Mouse (Mus musculus) limb, embryonic 11.5 days (tissue): Measurements from ENCODE around the gene Hivep3. TPM values are rescaled to one million over a fixed set of nuclear protein-coding genes. Genes with fewer than 3 reads are reported as not detected.
A peak's percentile ranks its signal among the peaks of the same experiment; 100 is the strongest.

Experiments
- ATAC-seq: fragments of 200-750 bp; cut with Nextera tagmentation; 2 replicates; pipeline ENCODE4 v1.8.0; 2017; ENCODE audit warnings: low read depth; ENCODE audit not compliant: insufficient number of reproducible peaks, low FRiP score, low TSS enrichment
- DNase-seq: peaks from one replicate; pipeline ENCODE4 v3.0.0-alpha.2; 2015; ENCODE audit warnings: low spot score
- H3K27ac ChIP-seq: fragments of 300-500 bp; sonication (generic); replicated peaks from 2 replicates; pipeline ENCODE4 v1.5.1; 2014; ENCODE audit warnings: low read depth, mild to moderate bottlenecking, low read length
- H3K27me3 ChIP-seq: fragments of 300-500 bp; sonication (generic); 2 replicates; pipeline ENCODE4 v1.6.1; 2014; ENCODE audit warnings: mild to moderate bottlenecking, low read length, mixed read lengths; ENCODE audit not compliant: control insufficient read depth, insufficient read depth
- H3K36me3 ChIP-seq: fragments of 300-500 bp; sonication (generic); 2 replicates; pipeline ENCODE4 v1.6.1; 2014; ENCODE audit warnings: mild to moderate bottlenecking, low read length, moderate library complexity, mixed read lengths; ENCODE audit not compliant: control insufficient read depth, insufficient read depth
- H3K4me1 ChIP-seq: fragments of 300-500 bp; sonication (generic); 2 replicates; pipeline ENCODE4 v1.6.1; 2014; ENCODE audit warnings: low read length, mixed read lengths; ENCODE audit not compliant: control insufficient read depth, insufficient read depth
- H3K4me2 ChIP-seq: fragments of 300-500 bp; sonication (generic); 2 replicates; pipeline ENCODE4 v1.6.1; 2014; ENCODE audit warnings: low read depth, mild to moderate bottlenecking, moderate library complexity; ENCODE audit not compliant: severe bottlenecking
- H3K4me3 ChIP-seq: fragments of 300-500 bp; sonication (generic); 2 replicates; pipeline ENCODE4 v1.5.1; 2014; ENCODE audit warnings: low read depth, low read length
- H3K9ac ChIP-seq: fragments of 300-500 bp; sonication (generic); 2 replicates; pipeline ENCODE4 v1.6.1; 2014; ENCODE audit warnings: mild to moderate bottlenecking, low read length
- H3K9me3 ChIP-seq: fragments of 300-500 bp; sonication (generic); 2 replicates; pipeline ENCODE4 v1.6.1; 2016; ENCODE audit warnings: low read length; ENCODE audit not compliant: control insufficient read depth
- WGBS: fragments of 180-500 bp; shearing (Covaris S2); extraction: QIAGEN DNeasy Blood & Tissue Kit; methylation state at CpG from one replicate; pipeline ENCODE4 v1.1.7; 2014; 5-methylcytosine and 5-hydroxymethylcytosine counted together
- polyA plus RNA-seq: library from polyadenylated mRNA; unstranded; fragments of >200 nt; fragmentation: Nextera tagmentation; extraction: Ambion mirVana; gene quantifications from 2 replicates; pipeline ENCODE4 v1.2.1, GENCODE M21; 2014

Hivep3 gene
- polyA plus RNA-seq, 1 experiment from 2014 or later = 0.55 TPM

GRCm38 (mm10) chr4:120091997-120092783, 358.6 kb downstream of the Hivep3 start:
- Histone ChIP-seq H3K27me3 (no peaks in the 10 kb centered on the region), H3K9ac (no peak overlapping the region), H3K27ac (no peak overlapping the region), H3K4me1 (no peaks in the 10 kb centered on the region), H3K4me3 (no peak overlapping the region), H3K4me2 (no peak overlapping the region), H3K36me3 (no peaks in the 10 kb centered on the region), H3K9me3 (no peaks in the 10 kb centered on the region)
- 93% methylated on average over 1 of the region's 1 CpGs for WGBS
- ATAC-seq (no peak), DNase-seq (no peak)

- WGBS = 92% methylated on average over 19 of the region's 19 CpGs
- ATAC-seq = no peak
- no peak overlapping the region for H3K27ac ChIP-seq
- no peak overlapping the region for H3K4me2 ChIP-seq
- no peaks in the 10 kb centered on the region for H3K4me1 ChIP-seq
- H3K27me3 ChIP-seq = no peaks in the 10 kb centered on the region
- H3K9me3 ChIP-seq = peaks cover 2% of the 10 kb centered on the region; the same call in 1 of the 2 replicates
- no peak overlapping the region for H3K9ac ChIP-seq
- H3K36me3 ChIP-seq = no peaks in the 10 kb centered on the region
- no peak for DNase-seq
- no peak overlapping the region for H3K4me3 ChIP-seq
Measured at GRCm38 (mm10) chr4:120096935-120097334, 363.4 kb downstream of the Hivep3 start.

GRCm38 (mm10) chr4:120101186-120101585, 367.6 kb downstream of the Hivep3 start:
- DNase-seq = no peak
- Histone ChIP-seq H3K27ac (no peak overlapping the region), H3K36me3 (no peaks in the 10 kb centered on the region), H3K9ac (no peak overlapping the region), H3K4me3 (no peak overlapping the region), H3K27me3 (no peaks in the 10 kb centered on the region), H3K4me2 (no peak overlapping the region), H3K9me3 (peaks cover 2% of the 10 kb centered on the region; the same call in 1 of the 2 replicates), H3K4me1 (no peaks in the 10 kb centered on the region)
- no peak for ATAC-seq

GRCm38 (mm10) chr4:120104599-120104998, 371.0 kb downstream of the Hivep3 start:
- no peaks in the 10 kb centered on the region for H3K4me1 ChIP-seq
- no peaks in the 10 kb centered on the region for H3K9me3 ChIP-seq
- DNase-seq = peak; percentile 60
- no peaks in the 10 kb centered on the region for H3K27me3 ChIP-seq
- H3K4me3 ChIP-seq = no peak overlapping the region
- H3K27ac ChIP-seq = no peak overlapping the region
- no peak overlapping the region for H3K9ac ChIP-seq
- H3K36me3 ChIP-seq = no peaks in the 10 kb centered on the region
- no peak overlapping the region for H3K4me2 ChIP-seq
- no peak for ATAC-seq
- 54% methylated on average over 5 of the region's 5 CpGs for WGBS

GRCm38 (mm10) chr4:120106362-120106761, 372.8 kb downstream of the Hivep3 start:
- H3K4me2 ChIP-seq = no peak overlapping the region
- no peaks in the 10 kb centered on the region for H3K36me3 ChIP-seq
- no peak overlapping the region for H3K4me3 ChIP-seq
- ATAC-seq = no peak
- WGBS = 92% methylated on average over 3 of the region's 3 CpGs
- H3K9ac ChIP-seq = no peak overlapping the region
- no peaks in the 10 kb centered on the region for H3K4me1 ChIP-seq
- H3K9me3 ChIP-seq = no peaks in the 10 kb centered on the region
- no peak overlapping the region for H3K27ac ChIP-seq
- no peaks in the 10 kb centered on the region for H3K27me3 ChIP-seq
- DNase-seq = no peak

GRCm38 (mm10) chr4:120107787-120108186, 374.2 kb downstream of the Hivep3 start:
- no peaks in the 10 kb centered on the region for H3K4me1 ChIP-seq
- no peak overlapping the region for H3K9ac ChIP-seq
- no peaks in the 10 kb centered on the region for H3K36me3 ChIP-seq
- WGBS = 77% methylated on average over 8 of the region's 8 CpGs
- H3K4me2 ChIP-seq = no peak overlapping the region
- no peaks in the 10 kb centered on the region for H3K27me3 ChIP-seq
- no peaks in the 10 kb centered on the region for H3K9me3 ChIP-seq
- no peak for DNase-seq
- H3K4me3 ChIP-seq = no peak overlapping the region
- no peak overlapping the region for H3K27ac ChIP-seq
- no peak for ATAC-seq

- Histone ChIP-seq H3K36me3 (no peaks in the 10 kb centered on the region), H3K27ac (no peak overlapping the region), H3K27me3 (no peaks in the 10 kb centered on the region), H3K4me3 (no peak overlapping the region), H3K4me2 (no peak overlapping the region), H3K4me1 (no peaks in the 10 kb centered on the region), H3K9ac (no peak overlapping the region), H3K9me3 (no peaks in the 10 kb centered on the region)
- DNase-seq (no peak), ATAC-seq (no peak)
- WGBS = 83% methylated on average over 3 of the region's 3 CpGs
Measured at GRCm38 (mm10) chr4:120115516-120115915, 381.9 kb downstream of the Hivep3 start.

GRCm38 (mm10) chr4:120116312-120116711, 382.7 kb downstream of the Hivep3 start:
- H3K36me3 ChIP-seq = no peaks in the 10 kb centered on the region
- ATAC-seq (no peak), DNase-seq (no peak)

GRCm38 (mm10) chr4:120120276-120120675, 386.7 kb downstream of the Hivep3 start:
- Histone ChIP-seq H3K9me3 (no peaks in the 10 kb centered on the region), H3K36me3 (no peaks in the 10 kb centered on the region), H3K4me2 (no peak overlapping the region), H3K4me3 (no peak overlapping the region), H3K9ac (no peak overlapping the region), H3K4me1 (no peaks in the 10 kb centered on the region), H3K27ac (no peak overlapping the region), H3K27me3 (no peaks in the 10 kb centered on the region)
- peak; percentile 66 for DNase-seq
- ATAC-seq = no peak
- WGBS = 37% methylated on average over 8 of the region's 8 CpGs

More at GRCm38 (mm10) chr4:120116312-120116711, 382.7 kb downstream of the Hivep3 start:
- no peak overlapping the region for H3K9ac ChIP-seq
- 94% methylated on average over 1 of the region's 1 CpGs for whole genome bisulfite sequencing
- no peak overlapping the region for H3K4me3 ChIP-seq
- no peaks in the 10 kb centered on the region for H3K4me1 ChIP-seq
- H3K27ac ChIP-seq = no peak overlapping the region
- no peaks in the 10 kb centered on the region for H3K27me3 ChIP-seq
- H3K9me3 ChIP-seq = no peaks in the 10 kb centered on the region
- no peak overlapping the region for H3K4me2 ChIP-seq
